Mouse (Mus musculus) heart, embryonic 14.5 days (tissue): ENCODE results near the gene Acox3. TPM values are rescaled to one million over a fixed set of nuclear protein-coding genes. Genes with fewer than 3 reads are reported as not detected.

Experiments
- ATAC-seq: fragments of 200-750 bp; cut with Nextera tagmentation; 2 replicates; pipeline ENCODE4 v1.8.0; 2017; ENCODE audit warnings: low read depth, moderate TSS enrichment; ENCODE audit not compliant: insufficient number of reproducible peaks, insufficient read depth, low FRiP score
- H3K27ac ChIP-seq, 2 experiments: fragments of 200-500 bp in 1 of 2; fragments of 300-500 bp in 1 of 2; sonication (generic) in 1 of 2; replicated peaks in 1 of 2; 2 replicates each; pipeline ENCODE4 v1.5.1; 2012 to 2014; ENCODE audit warnings: low read depth in 2 of 2, low read length in 2 of 2, control low read depth in 1 of 2, mild to moderate bottlenecking in 1 of 2, mixed read lengths in 1 of 2; ENCODE audit not compliant: control insufficient read depth in 1 of 2, insufficient read depth in 1 of 2
- H3K27me3 ChIP-seq: fragments of 300-500 bp; sonication (generic); 2 replicates; pipeline ENCODE4 v1.6.1; 2014; ENCODE audit warnings: mild to moderate bottlenecking, low read length, control low read depth; ENCODE audit not compliant: control insufficient read depth, insufficient read depth
- H3K36me3 ChIP-seq: fragments of 300-500 bp; sonication (generic); 2 replicates; pipeline ENCODE4 v1.6.1; 2014; ENCODE audit warnings: mild to moderate bottlenecking, control low read depth, low read length, mixed read lengths; ENCODE audit not compliant: control insufficient read depth, insufficient read depth
- H3K4me1 ChIP-seq, 2 experiments: fragments of 200-500 bp in 1 of 2; fragments of 300-500 bp in 1 of 2; sonication (generic) in 1 of 2; 2 replicates each; pipeline ENCODE4 v1.6.1; 2012 to 2014; ENCODE audit warnings: low read length in 2 of 2, control low read depth in 1 of 2, mixed read lengths in 1 of 2; ENCODE audit not compliant: control insufficient read depth in 2 of 2, insufficient read depth in 2 of 2
- H3K4me2 ChIP-seq: fragments of 300-500 bp; sonication (generic); 2 replicates; pipeline ENCODE4 v1.6.1; 2014; ENCODE audit warnings: mild to moderate bottlenecking, low read length
- H3K4me3 ChIP-seq, 2 experiments: fragments of 200-500 bp in 1 of 2; fragments of 300-500 bp in 1 of 2; sonication (generic) in 1 of 2; 2 replicates each; pipeline ENCODE4 v1.5.1; 2012 to 2014; ENCODE audit warnings: low read length in 2 of 2, mild to moderate bottlenecking in 2 of 2, control low read depth in 1 of 2, low read depth in 1 of 2, moderate library complexity in 1 of 2; ENCODE audit not compliant: control insufficient read depth in 1 of 2, insufficient read depth in 1 of 2
- H3K9ac ChIP-seq: fragments of 300-500 bp; sonication (generic); 2 replicates; pipeline ENCODE4 v1.6.1; 2014; ENCODE audit warnings: mild to moderate bottlenecking, low read length
- H3K9me3 ChIP-seq: fragments of 300-500 bp; sonication (generic); 2 replicates; pipeline ENCODE4 v1.6.1; 2016; ENCODE audit warnings: low read length, control low read depth; ENCODE audit not compliant: control insufficient read depth
- whole genome bisulfite sequencing: fragments of 180-500 bp; shearing (Covaris S2); extraction: QIAGEN DNeasy Blood & Tissue Kit; methylation state at CpG from one replicate; pipeline ENCODE4 v1.1.7; 2014; 5-methylcytosine and 5-hydroxymethylcytosine counted together
- polyA plus RNA-seq: library from polyadenylated mRNA; unstranded; fragments of >200 nt; fragmentation: Nextera tagmentation; extraction: Ambion mirVana; gene quantifications from 2 replicates; pipeline ENCODE4 v1.2.1, GENCODE M21; 2014

Gene Acox3
- polyA plus RNA-seq, 1 experiment from 2014 or later = 13.8 TPM

DNA sequence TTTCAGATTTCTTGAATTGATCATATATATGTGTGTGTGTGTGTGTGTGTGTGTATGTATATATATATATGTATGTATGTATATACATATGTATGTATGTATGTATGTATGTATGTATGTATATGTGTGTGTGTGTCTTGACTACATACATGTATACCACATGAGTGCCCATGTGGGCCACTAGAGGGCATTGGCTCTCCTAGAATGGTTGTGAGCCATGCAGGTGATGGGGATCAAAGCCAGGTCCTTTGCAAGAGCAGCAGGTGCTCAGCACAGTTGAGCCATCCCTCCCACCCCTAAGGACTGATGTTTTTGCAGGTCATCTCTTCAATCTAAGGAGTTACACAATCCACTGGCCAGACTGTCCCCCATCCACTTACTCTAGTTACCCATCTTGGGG is 46.5 kb downstream of the Acox3 start:
- H3K27me3 ChIP-seq = no peaks in the 10 kb centered on the region
- no peak overlapping the region for H3K4me2 ChIP-seq
- H3K36me3 ChIP-seq = no peaks in the 10 kb centered on the region
- H3K4me3 ChIP-seq = no peak overlapping the region
- peaks cover under 1 to 3% of the 10 kb centered on the region in 2 experiments; a peak in 2 of 4 replicates for H3K4me1 ChIP-seq
- H3K27ac ChIP-seq = no peak overlapping the region
- no peak for ATAC-seq
- H3K9ac ChIP-seq = no peak overlapping the region
- H3K9me3 ChIP-seq = no peaks in the 10 kb centered on the region

DNA sequence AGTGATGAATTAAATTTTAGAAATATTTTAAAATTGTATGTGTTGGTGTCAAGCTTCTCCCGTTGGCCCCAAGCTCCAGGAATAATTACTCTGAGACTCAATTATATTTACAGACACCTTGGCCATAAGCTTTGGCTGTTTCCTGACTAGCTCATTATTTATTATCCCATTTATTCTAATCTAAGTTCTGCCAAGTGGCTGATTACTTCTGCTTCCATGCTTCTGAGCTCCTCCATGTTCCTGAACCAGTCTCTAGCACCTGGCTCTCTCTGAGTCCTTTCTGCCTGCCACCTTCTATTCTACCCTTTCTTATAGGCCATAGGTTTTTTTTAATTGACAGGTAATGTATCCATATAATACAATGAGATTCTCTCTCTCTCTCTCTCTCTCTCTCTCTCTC is 47.9 kb downstream of the Acox3 start:
- no peaks in the 10 kb centered on the region for H3K9me3 ChIP-seq
- H3K27ac ChIP-seq = no peak overlapping the region
- ATAC-seq = no peak
- H3K27me3 ChIP-seq = no peaks in the 10 kb centered on the region
- H3K4me1 ChIP-seq = peaks cover 0 to 3% of the 10 kb centered on the region in 2 experiments; a peak in 1 of 4 replicates
- H3K9ac ChIP-seq = no peak overlapping the region
- no peaks in the 10 kb centered on the region for H3K36me3 ChIP-seq
- H3K4me2 ChIP-seq = no peak overlapping the region
- 88% methylated on average over 1 of the region's 1 CpGs for WGBS
- no peak overlapping the region for H3K4me3 ChIP-seq

DNA sequence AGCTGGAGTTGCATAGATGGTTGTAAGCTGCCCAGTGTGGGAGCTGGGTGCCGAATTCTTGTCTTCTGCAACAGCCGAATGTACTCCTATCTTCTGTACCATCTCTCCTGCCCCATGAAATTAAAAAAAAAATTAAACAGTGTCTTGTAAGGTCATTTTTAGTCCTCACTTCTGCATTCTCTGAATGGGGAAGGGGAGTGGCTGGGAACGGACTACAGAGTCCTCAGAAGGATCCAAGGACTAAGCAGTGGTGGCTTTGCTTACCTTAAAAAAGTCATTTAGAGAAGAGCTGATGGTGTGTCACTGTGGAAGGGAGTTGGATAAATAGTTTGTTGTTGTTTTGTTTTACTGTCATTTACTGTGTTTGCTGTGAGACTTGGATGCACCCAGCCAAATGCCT is 48.4 kb downstream of the Acox3 start:
- peaks cover 3 to 7% of the 10 kb centered on the region in 2 experiments; a peak in 1 of 4 replicates for H3K4me1 ChIP-seq
- no peak overlapping the region for H3K9ac ChIP-seq
- no peak overlapping the region for H3K27ac ChIP-seq
- no peaks in the 10 kb centered on the region for H3K36me3 ChIP-seq
- H3K27me3 ChIP-seq = no peaks in the 10 kb centered on the region
- no peaks in the 10 kb centered on the region for H3K9me3 ChIP-seq
- no peak overlapping the region for H3K4me3 ChIP-seq
- no peak for ATAC-seq
- 77% methylated on average over 3 of the region's 3 CpGs for WGBS
- H3K4me2 ChIP-seq = no peak overlapping the region

DNA sequence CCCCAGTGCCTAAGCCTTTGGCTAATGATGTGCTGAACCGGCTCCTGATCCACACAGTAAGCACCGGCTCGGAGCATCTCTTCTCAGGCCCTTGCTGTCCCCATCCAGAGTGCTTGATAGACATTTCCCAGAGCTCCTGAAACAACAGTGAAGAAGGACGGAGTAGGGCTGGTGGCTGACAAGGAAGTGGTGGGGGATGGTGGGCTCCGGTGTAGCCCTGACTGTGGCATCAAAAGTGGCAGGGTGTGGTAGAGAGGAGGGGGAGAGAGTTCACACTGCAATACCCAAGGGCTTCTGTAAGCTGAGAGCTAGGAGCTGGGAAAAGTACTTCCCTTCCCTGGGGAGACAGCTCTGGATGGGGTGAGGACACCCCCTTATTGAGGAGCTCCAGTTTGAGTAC is 48.9 kb downstream of the Acox3 start:
- H3K9me3 ChIP-seq = no peaks in the 10 kb centered on the region
- H3K27ac ChIP-seq = no peak overlapping the region
- 25% methylated on average over 5 of the region's 5 CpGs for WGBS
- H3K4me3 ChIP-seq = no peak overlapping the region
- H3K27me3 ChIP-seq = no peaks in the 10 kb centered on the region
- no peak overlapping the region for H3K9ac ChIP-seq
- H3K36me3 ChIP-seq = no peaks in the 10 kb centered on the region
- no peak overlapping the region for H3K4me2 ChIP-seq
- H3K4me1 ChIP-seq = peaks cover 6 to 7% of the 10 kb centered on the region in 2 experiments; a peak in 2 of 4 replicates
- no peak for ATAC-seq

DNA sequence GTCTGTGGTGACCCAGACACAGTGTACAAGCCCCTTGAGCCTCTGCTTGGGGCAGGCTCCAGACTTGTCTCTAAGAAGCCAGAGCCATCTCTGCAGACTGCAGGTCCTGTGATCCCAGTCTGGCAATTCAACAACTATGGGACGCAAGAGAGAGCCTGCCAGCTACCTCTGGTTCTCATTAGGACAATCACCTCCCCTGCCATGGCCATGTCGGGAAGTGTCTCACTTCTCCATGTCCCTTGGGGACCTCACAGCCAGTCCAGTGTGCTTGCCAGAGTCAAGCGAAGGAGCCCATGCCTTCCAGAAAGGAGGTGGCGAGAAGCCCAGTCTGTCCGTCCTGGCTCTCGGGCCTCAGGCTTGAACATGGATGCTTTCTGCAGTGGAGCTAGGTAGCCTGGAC is 50.0 kb downstream of the Acox3 start:
- H3K4me3 ChIP-seq = no peak overlapping the region
- no peaks in the 10 kb centered on the region for H3K9me3 ChIP-seq
- 76% methylated on average over 6 of the region's 6 CpGs for WGBS
- H3K36me3 ChIP-seq = no peaks in the 10 kb centered on the region
- H3K27ac ChIP-seq = no peak overlapping the region
- H3K4me1 ChIP-seq = peaks cover 6 to 7% of the 10 kb centered on the region in 2 experiments; a peak in 2 of 4 replicates
- no peak overlapping the region for H3K4me2 ChIP-seq
- H3K27me3 ChIP-seq = no peaks in the 10 kb centered on the region
- no peak for ATAC-seq
- H3K9ac ChIP-seq = no peak overlapping the region

DNA sequence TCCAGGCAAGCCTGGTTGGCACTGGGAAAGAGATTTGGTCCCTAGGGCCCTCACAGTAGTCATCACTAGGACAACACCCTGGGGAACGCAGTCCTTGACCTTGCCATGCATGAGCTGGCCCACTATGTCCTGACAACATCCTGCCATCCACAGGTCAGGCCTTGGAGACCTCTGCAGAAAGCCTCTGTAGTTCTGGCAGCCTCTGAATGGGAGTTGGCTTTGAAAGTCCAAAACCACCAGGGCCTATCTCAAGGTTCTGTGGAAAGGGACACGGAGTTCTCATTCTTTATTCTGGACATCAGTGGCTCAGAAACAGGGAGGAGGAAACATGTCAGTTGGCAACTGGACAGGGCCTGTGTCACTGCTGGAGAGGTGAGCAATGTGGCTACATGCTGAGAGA is 53.2 kb downstream of the Acox3 start:
- Histone ChIP-seq H3K9me3 (no peaks in the 10 kb centered on the region), H3K4me1 (peaks cover 6 to 7% of the 10 kb centered on the region in 2 experiments; a peak in 2 of 4 replicates), H3K36me3 (no peaks in the 10 kb centered on the region), H3K9ac (no peak overlapping the region), H3K27ac (no peak overlapping the region), H3K27me3 (no peaks in the 10 kb centered on the region), H3K4me3 (no peak overlapping the region), H3K4me2 (no peak overlapping the region)
- 47% methylated on average over 2 of the region's 2 CpGs for WGBS
- no peak for ATAC-seq

DNA sequence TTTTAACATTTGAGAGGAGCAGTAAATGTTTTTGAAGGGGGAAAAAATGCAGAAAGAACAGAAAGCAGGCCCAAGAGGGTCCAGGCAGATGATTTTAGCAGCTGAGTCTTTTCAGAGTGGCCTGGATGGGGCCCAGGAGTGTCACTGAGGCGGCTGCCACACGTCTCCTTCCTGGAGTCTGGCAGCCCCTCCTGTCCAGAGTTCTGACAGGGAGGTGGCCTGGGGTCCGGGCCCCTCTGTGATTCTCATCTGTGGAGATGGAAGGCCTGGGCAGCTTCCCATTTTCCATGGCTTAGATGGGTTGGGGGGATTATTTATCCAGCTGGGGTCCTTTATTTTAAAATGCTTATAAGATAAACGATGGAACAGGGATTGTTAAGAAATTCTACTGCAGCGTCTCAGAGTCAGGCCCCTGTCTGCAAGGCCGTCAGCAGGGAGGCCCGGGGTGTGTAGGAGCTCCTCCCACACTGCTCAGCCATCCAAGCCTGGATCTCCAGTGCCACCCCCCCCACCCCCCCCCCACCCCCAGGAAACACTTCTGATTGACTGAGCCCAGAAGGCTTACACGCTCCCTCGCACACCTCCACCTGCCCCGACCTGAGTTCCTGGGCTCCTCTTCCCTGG is 59.2 kb downstream of the Acox3 start:
- Histone ChIP-seq H3K27ac (no peak overlapping the region), H3K4me3 (no peak overlapping the region), H3K27me3 (no peaks in the 10 kb centered on the region), H3K4me1 (peaks cover 3 to 7% of the 10 kb centered on the region in 2 experiments; a peak in 3 of 4 replicates), H3K4me2 (no peak overlapping the region), H3K36me3 (no peaks in the 10 kb centered on the region), H3K9me3 (no peaks in the 10 kb centered on the region), H3K9ac (no peak overlapping the region; the same call in 1 of the 2 replicates)
- ATAC-seq = no peak
- WGBS = 49% methylated on average over 10 of the region's 10 CpGs
